Mouse (Mus musculus) liver, embryonic 12.5 days (tissue): ENCODE results near the gene Sfta2. TPM values are rescaled to one million over a fixed set of nuclear protein-coding genes. Genes with fewer than 3 reads are reported as not detected.

ENCODE experiments used
- ATAC-seq: fragments of 200-750 bp; cut with Nextera tagmentation; 2 replicates; pipeline ENCODE4 v1.8.0; 2017; ENCODE audit warnings: moderate number of reproducible peaks, mild to moderate bottlenecking, moderate library complexity
- H3K27ac ChIP-seq: fragments of 300-500 bp; sonication (generic); 2 replicates; pipeline ENCODE4 v1.5.1; 2016; ENCODE audit warnings: mild to moderate bottlenecking
- H3K27me3 ChIP-seq: fragments of 300-500 bp; sonication (generic); replicated peaks from 2 replicates; pipeline ENCODE4 v1.6.1; 2016; ENCODE audit warnings: mild to moderate bottlenecking, moderate library complexity
- H3K36me3 ChIP-seq: fragments of 300-500 bp; sonication (generic); 2 replicates; pipeline ENCODE4 v1.6.1; 2016; ENCODE audit warnings: mild to moderate bottlenecking, moderate library complexity
- H3K4me1 ChIP-seq: fragments of 300-500 bp; sonication (generic); 2 replicates; pipeline ENCODE4 v1.6.1; 2016
- H3K4me2 ChIP-seq: fragments of 300-500 bp; sonication (generic); 2 replicates; pipeline ENCODE4 v1.6.1; 2016; ENCODE audit warnings: mild to moderate bottlenecking, moderate library complexity
- H3K4me3 ChIP-seq: fragments of 300-500 bp; sonication (generic); 2 replicates; pipeline ENCODE4 v1.5.1; 2016; ENCODE audit warnings: mild to moderate bottlenecking, moderate library complexity
- H3K9ac ChIP-seq: fragments of 300-500 bp; sonication (generic); 2 replicates; pipeline ENCODE4 v1.6.1; 2016; ENCODE audit warnings: mild to moderate bottlenecking, moderate library complexity
- H3K9me3 ChIP-seq: fragments of 300-500 bp; sonication (generic); replicated peaks from 2 replicates; pipeline ENCODE4 v1.6.1; 2016; ENCODE audit warnings: mild to moderate bottlenecking, moderate library complexity
- WGBS: fragments of 180-500 bp; shearing (Covaris S2); methylation state at CpG from one replicate; pipeline ENCODE4 v1.1.7; 2016; ENCODE audit not compliant: insufficient replicate concordance; 5-methylcytosine and 5-hydroxymethylcytosine counted together
- polyA plus RNA-seq: library from polyadenylated mRNA; unstranded; fragments of >200 nt; fragmentation: Nextera tagmentation; extraction: Ambion mirVana; gene quantifications from 2 replicates; pipeline ENCODE4 v1.2.1, GENCODE M21; 2016

The Sfta2 gene
- not detected in 2 replicates for polyA plus RNA-seq

DNA sequence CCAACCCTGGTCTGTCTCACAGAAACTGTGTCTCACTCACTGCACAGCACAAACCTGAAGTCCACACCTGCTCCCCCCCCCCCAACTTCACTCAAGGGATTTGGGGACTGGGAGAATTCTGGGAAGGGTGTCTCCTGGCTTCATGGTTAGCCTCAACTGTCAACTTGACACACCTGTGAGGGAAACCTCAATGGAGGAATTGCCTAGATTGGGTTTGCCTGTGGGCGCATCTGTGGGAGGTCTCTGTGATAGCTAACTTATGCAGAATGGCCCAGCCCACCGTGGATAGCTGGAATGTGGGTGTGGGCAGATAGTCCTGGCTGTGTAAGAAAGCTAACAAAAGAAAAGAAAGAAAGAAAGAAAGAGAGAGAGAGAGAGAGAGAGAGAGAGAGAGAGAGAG is at the start of gene Sfta2:
Gene Sfta2 (plus strand): TSS at position 301 of the 400 bp plus-strand sequence.
- Histone ChIP-seq H3K9ac (no peak within 1 kb of the TSS), H3K27ac (no peak within 1 kb of the TSS), H3K9me3 (peaks cover 6% of the 10 kb centered on the region; the same call in 1 of the 2 replicates), H3K27me3 (peaks cover 14% of the 10 kb centered on the region), H3K4me3 (no peak within 1 kb of the TSS), H3K4me1 (no peaks in the 10 kb centered on the region), H3K36me3 (no peaks in the 10 kb centered on the region), H3K4me2 (no peak within 1 kb of the TSS)
- no peak for ATAC-seq
- 48% methylated on average over 2 of the region's 2 CpGs for WGBS

DNA sequence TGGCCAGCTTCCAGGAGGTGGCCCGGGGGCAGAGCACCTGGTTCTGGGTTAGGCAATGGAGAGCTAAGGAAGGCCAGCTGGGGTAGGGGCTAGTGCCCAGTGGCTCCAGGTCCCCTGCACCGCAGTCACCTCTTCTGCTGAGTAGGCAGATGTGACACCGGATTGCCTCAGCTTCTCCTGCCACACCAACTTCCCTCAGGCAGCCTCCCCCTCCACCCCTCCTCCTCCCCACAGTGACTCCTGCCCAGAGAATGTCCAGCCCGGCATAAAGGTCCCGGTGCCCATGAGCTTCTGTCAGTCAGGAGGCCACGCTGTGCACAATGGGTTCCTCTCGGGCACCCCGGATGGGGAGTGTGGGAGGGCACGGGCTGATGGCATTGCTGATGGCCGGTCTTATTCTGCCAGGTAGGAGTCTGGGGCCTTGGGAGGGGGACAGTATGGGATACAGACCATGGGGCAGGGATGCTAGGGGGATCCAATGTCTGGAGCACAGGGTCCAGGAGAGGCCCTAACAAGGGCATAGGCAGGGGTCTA is 49.4 kb upstream of the Sfta2 start, which contains the start of gene Cdsn:
Gene Cdsn (plus strand): TSS at position 248 of the 534 bp plus-strand sequence.
- Histone ChIP-seq H3K4me3 (no peak within 1 kb of the TSS), H3K4me2 (no peak within 1 kb of the TSS), H3K4me1 (no peaks in the 10 kb centered on the region), H3K27ac (no peak within 1 kb of the TSS), H3K36me3 (no peaks in the 10 kb centered on the region), H3K9me3 (no peaks in the 10 kb centered on the region; the same call in 1 of the 2 replicates), H3K27me3 (0 out of 2 replicates have a peak, but pooled peaks cover 9% of the 10 kb centered on the region), H3K9ac (no peak within 1 kb of the TSS)
- no peak for ATAC-seq
- WGBS = 72% methylated on average over 10 of the region's 10 CpGs

DNA sequence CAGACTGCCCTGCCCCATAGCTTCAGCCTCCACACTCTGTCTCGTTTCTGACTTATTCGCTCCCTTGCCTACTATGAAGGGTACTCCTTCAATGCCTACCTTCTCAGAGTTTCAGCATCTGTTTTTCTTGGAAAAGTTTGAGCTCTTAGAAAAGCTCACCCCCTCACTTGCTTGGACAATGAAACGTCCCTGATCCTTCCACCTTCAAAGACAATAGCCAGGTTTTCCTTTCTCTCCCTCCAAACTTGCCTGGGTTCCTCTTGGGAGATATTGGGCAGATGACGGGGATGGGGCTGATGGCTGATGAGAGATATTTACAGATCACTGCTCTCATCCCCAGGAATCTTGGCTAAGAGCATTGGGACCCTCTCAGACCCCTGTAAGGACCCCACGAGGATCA is 47.0 kb upstream of the Sfta2 start:
- H3K4me1 ChIP-seq = no peaks in the 10 kb centered on the region
- no peak overlapping the region for H3K4me2 ChIP-seq
- no peaks in the 10 kb centered on the region for H3K36me3 ChIP-seq
- no peaks in the 10 kb centered on the region; the same call in 1 of the 2 replicates for H3K9me3 ChIP-seq
- no peak overlapping the region for H3K9ac ChIP-seq
- H3K27me3 ChIP-seq = 0 out of 2 replicates have a peak, but pooled peaks cover 3% of the 10 kb centered on the region
- H3K27ac ChIP-seq = no peak overlapping the region
- ATAC-seq = no peak
- 62% methylated on average over 5 of the region's 5 CpGs for whole genome bisulfite sequencing
- no peak overlapping the region for H3K4me3 ChIP-seq

DNA sequence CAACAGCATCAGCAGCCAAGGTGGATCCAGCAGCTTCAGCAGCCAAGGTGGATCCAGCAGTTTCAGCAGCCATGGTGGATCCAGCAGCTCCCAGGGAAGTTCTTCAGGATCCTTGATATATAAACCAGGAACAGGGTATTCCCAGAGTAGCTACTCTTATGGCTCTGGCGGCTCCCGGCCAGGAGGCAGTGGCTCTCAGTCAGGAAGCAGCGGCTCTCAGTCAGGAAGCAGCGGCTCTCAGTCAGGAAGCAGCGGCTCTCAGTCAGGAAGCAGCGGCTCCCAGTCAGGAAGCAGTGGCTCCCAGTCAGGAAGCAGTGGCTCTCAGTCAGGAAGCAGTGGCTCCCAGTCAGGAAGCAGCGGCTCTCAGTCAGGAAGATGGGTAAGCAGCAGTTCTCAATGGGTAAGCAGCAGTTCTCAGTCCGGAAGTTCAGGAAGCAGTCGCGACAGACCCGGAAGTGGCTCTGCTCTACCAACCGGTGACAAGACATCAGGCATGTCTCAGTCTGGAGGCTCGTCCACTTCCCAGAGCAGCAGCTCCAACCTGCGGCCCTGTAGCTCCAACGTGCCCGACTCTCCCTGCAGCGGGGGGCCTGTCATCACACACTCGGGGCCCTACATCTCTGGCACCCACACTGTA is 46.5 kb upstream of the Sfta2 start:
- no peaks in the 10 kb centered on the region for H3K36me3 ChIP-seq
- no peak for ATAC-seq

DNA sequence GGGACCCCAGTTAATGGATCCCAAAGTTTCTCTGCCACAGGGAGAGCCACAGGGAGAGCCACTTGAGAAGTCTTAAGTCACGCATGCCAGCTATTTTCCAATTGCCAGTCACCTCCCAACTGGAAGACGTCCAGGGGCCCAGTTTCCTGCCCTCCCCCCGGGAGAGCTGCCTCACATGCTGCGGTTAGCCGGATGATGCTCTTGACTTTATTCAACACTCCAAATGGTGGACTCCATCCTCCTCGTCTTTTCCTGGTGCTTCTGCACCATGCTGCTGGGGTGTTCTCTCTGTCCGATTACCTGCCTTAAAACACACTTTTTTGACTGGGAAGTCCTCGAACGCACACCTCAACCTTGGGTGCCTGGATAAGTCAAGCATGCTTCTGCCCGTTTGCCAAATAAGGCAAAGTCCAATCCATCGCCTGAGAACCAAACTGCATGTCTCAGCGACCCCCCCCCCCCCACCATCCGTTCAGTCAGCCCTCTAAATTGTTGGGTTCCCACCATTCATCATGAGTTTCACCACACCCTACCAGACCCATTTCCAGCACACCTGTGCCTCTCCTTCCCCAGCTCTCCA is 45.1 kb upstream of the Sfta2 start:
- H3K4me1 ChIP-seq = no peaks in the 10 kb centered on the region
- H3K27me3 ChIP-seq = 0 out of 2 replicates have a peak, but pooled peaks cover 3% of the 10 kb centered on the region
- 77% methylated on average over 13 of the region's 13 CpGs for WGBS
- no peaks in the 10 kb centered on the region; the same call in 1 of the 2 replicates for H3K9me3 ChIP-seq
- ATAC-seq = no peak
- H3K27ac ChIP-seq = no peak overlapping the region
- H3K9ac ChIP-seq = no peak overlapping the region
- H3K36me3 ChIP-seq = no peaks in the 10 kb centered on the region
- H3K4me3 ChIP-seq = no peak overlapping the region
- no peak overlapping the region for H3K4me2 ChIP-seq

More for the DNA sequence above, 46.5 kb upstream of the Sfta2 start:
- Histone ChIP-seq H3K9me3 (no peaks in the 10 kb centered on the region; the same call in 1 of the 2 replicates), H3K4me3 (no peak overlapping the region), H3K27me3 (0 out of 2 replicates have a peak, but pooled peaks cover 3% of the 10 kb centered on the region), H3K9ac (no peak overlapping the region), H3K4me2 (no peak overlapping the region), H3K4me1 (no peaks in the 10 kb centered on the region), H3K27ac (no peak overlapping the region)
- 73% methylated on average over 18 of the region's 18 CpGs for WGBS

DNA sequence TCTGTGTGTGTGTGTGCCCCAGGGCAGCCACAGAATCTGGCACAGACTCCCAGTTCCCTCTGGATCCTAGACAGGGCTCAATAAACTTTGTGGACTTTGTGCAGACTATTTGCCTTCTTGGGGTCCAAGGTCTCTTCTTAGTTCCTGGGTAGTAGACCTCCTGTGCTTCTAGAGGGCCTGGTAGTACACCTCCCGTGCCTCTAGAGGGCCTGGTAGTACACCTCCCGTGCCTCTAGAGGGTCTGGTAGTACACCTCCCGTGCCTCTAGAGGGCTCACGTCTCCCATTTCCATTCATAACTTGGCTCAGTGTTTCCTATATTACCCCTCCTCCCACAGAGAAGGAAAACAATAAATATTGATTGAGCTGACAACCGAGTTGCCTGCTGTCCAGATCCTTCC is 44.5 kb upstream of the Sfta2 start:
- no peak for ATAC-seq
- WGBS = 35% methylated on average over 5 of the region's 5 CpGs
- Histone ChIP-seq H3K9ac (no peak overlapping the region), H3K9me3 (no peaks in the 10 kb centered on the region; the same call in 1 of the 2 replicates), H3K4me1 (no peaks in the 10 kb centered on the region), H3K27ac (no peak overlapping the region), H3K27me3 (no peaks in the 10 kb centered on the region), H3K4me3 (no peak overlapping the region), H3K36me3 (no peaks in the 10 kb centered on the region), H3K4me2 (no peak overlapping the region)

DNA sequence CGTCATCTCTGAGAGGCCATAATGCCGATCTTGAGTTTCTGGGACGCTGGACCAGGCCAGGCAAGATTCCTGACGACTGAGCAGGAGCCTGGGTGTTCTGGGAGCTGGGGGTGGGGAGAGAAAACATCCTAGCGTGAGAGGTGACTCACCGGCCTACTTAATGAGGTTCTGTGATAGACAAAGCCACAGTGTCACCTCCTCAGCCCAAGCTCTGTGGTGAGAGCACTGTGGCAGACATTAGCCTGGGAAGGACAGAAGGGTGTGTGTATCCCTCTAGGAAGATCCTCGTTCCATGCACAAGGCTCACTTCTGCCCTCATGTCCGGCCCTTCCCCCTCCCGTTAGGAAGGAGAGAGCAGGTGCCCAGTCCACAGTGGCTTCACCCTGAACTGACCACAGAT is 44.0 kb upstream of the Sfta2 start:
- no peak overlapping the region for H3K27ac ChIP-seq

DNA sequence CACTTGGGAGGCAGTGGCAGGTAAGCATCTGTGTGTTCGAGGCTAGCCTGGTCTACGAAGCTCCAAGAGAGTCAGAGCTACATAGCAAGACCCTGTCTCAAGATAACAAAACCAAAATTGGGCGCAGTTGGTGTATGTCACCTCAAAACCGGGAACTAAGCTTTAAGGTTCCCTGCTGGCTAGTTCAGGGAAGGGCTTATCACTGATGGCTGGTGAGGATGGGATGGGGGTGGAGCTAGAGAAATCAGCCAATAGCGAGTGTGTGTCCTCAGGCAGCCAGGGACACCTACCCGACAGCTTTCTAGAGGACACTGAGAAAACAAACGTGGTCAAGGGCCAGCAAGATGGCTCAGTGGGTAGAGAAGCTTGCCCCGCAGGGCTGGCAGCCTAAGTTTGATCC is 43.1 kb upstream of the Sfta2 start:
- Histone ChIP-seq H3K36me3 (no peaks in the 10 kb centered on the region), H3K9ac (no peak overlapping the region), H3K27me3 (no peaks in the 10 kb centered on the region), H3K4me2 (no peak overlapping the region), H3K9me3 (no peaks in the 10 kb centered on the region; the same call in 1 of the 2 replicates), H3K4me3 (no peak overlapping the region), H3K4me1 (no peaks in the 10 kb centered on the region), H3K27ac (no peak overlapping the region)
- 39% methylated on average over 8 of the region's 8 CpGs for WGBS
- no peak for ATAC-seq

More for the DNA sequence above, 44.0 kb upstream of the Sfta2 start:
- 62% methylated on average over 9 of the region's 9 CpGs for WGBS
- no peaks in the 10 kb centered on the region for H3K27me3 ChIP-seq
- H3K36me3 ChIP-seq = no peaks in the 10 kb centered on the region
- no peak overlapping the region for H3K4me3 ChIP-seq
- no peak for ATAC-seq
- H3K4me2 ChIP-seq = no peak overlapping the region
- H3K9me3 ChIP-seq = no peaks in the 10 kb centered on the region; the same call in 1 of the 2 replicates
- no peaks in the 10 kb centered on the region for H3K4me1 ChIP-seq
- no peak overlapping the region for H3K9ac ChIP-seq

DNA sequence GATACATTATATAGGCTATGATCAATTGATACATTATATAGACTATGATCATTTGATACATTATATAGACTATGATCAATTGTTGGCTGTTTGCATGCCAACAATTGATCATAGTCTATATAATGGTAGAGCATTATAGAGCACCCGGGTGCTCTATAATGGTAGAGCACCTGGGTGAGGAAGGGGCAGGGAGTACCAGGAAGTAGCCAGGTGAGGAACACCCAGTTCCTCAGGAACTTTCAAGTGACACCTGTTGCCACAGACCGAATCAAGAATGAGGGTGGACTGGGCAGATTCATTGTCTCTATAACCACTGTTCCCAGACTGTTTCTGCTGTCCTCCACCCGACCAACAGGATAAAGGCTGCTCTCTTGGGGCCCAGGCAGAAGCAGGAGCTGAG is 34.2 kb upstream of the Sfta2 start, which contains the start of gene 2300002M23Rik:
Gene 2300002M23Rik (plus strand): TSS at position 301 of the 400 bp plus-strand sequence.
- 32% methylated on average over 3 of the region's 3 CpGs for WGBS
- Histone ChIP-seq H3K27me3 (peaks cover 47% of the 10 kb centered on the region), H3K4me3 (no peak within 1 kb of the TSS), H3K9ac (no peak within 1 kb of the TSS), H3K4me1 (no peaks in the 10 kb centered on the region), H3K36me3 (no peaks in the 10 kb centered on the region), H3K9me3 (0 out of 2 replicates have a peak, but pooled peaks cover 3% of the 10 kb centered on the region), H3K4me2 (no peak within 1 kb of the TSS), H3K27ac (no peak within 1 kb of the TSS)
- no peak for ATAC-seq

DNA sequence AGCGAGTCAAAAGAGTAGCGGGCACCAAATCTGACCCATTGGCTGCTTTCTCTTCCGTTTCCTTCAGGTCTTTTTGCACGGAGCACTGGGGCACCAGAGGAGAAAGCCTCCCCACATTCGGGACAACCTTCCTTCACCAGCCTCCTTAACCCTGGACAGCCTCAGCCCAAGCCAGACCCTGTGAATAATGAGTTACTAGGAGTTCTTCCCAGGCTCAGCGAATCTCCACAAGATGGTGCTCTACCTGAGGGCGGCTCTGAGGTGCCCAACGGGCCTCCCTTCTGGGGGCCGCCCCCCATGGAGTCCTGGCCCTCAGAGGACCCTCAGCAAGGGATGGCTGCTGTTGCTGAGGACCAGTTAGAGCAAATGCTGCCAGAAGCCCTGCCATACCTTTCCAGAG is 33.6 kb upstream of the Sfta2 start:
- no peak for ATAC-seq
- 20% methylated on average over 9 of the region's 9 CpGs for WGBS
- Histone ChIP-seq H3K36me3 (no peaks in the 10 kb centered on the region), H3K9ac (no peak overlapping the region), H3K4me2 (no peak overlapping the region), H3K4me3 (no peak overlapping the region), H3K27me3 (peaks cover 47% of the 10 kb centered on the region), H3K27ac (no peak overlapping the region), H3K9me3 (0 out of 2 replicates have a peak, but pooled peaks cover 3% of the 10 kb centered on the region), H3K4me1 (no peaks in the 10 kb centered on the region)

DNA sequence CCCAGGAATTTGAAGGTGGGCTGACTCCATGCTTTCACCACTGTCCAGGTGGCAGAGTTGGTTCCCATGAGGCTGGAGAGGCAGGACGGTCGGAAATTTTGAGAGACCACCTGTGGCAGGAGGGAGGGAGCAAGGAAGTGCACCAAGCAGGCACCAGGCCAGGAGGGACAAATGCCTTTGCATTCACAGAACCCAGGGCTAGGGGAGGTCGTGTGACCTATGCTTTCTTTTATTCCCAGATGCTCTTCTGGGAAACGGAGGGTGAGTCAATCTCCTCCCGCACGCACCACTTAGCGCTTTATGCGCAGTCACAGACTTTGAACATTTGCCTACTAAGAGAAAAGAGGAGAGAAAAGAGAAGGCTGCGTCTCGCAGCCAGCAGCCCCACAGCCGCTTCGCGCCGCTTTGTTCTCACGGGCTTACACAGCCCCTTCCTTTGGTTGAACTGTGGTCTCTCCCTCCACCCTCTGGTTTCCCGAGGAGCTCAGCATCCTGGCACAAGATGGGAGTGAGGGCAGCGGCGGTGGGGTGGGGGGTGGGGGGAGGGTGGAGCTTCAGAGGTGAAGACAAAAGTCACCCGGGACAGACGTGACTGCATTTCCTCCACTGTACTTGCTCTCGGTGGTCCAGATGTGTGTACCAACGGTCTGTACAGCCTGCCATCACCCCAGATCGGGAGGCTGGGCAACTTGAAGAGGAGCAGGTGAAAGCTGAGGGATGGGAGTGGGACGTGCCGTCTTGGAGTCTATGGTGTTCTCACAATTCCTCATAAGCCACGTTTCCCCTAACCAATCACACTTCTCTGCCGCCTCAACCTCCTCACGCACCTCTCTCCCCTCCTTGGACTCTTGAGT is 32.0 kb upstream of the Sfta2 start:
- H3K9me3 ChIP-seq = 0 out of 2 replicates have a peak, but pooled peaks cover 3% of the 10 kb centered on the region
- H3K36me3 ChIP-seq = no peaks in the 10 kb centered on the region
- H3K27ac ChIP-seq = no peak overlapping the region
- no peaks in the 10 kb centered on the region for H3K4me1 ChIP-seq
- peak overlapping the region; percentile 10; the same call in 1 of the 2 replicates for H3K4me2 ChIP-seq
- H3K4me3 ChIP-seq = no peak overlapping the region
- ATAC-seq = no peak
- H3K27me3 ChIP-seq = peaks cover 56% of the 10 kb centered on the region
- WGBS = 5% methylated on average over 28 of the region's 28 CpGs
- no peak overlapping the region for H3K9ac ChIP-seq
